Mouse (Mus musculus) thymus, adult 2 months (tissue): ENCODE measurements around the gene Pnma1.

Experiments used
- CTCF ChIP-seq: fragments of 200-500 bp; IDR thresholded peaks from 2 replicates; pipeline ENCODE4 v1.5.1; 2012; ENCODE audit warnings: mild to moderate bottlenecking, control low read depth, low read length, moderate library complexity, borderline replicate concordance; ENCODE audit not compliant: control insufficient read depth, poor library complexity, insufficient read depth; ENCODE audit errors: extremely low read depth
- POLR2A ChIP-seq: fragments of 200-500 bp; IDR thresholded peaks from 2 replicates; pipeline ENCODE4 v1.6.1; 2012; ENCODE audit warnings: mild to moderate bottlenecking, low read length, control low read depth, moderate library complexity; ENCODE audit not compliant: control insufficient read depth, poor library complexity, insufficient read depth; ENCODE audit errors: extremely low read depth

GRCm38 (mm10) chr12:84174190-84174811, 26.0 kb upstream of the Pnma1 start:
- TF ChIP-seq POLR2A = no peak
- no peak for TF ChIP-seq CTCF
